Mouse (Mus musculus) kidney, adult 2 months (tissue): Measurements from ENCODE around the gene Pet100.

Experiments
- CTCF ChIP-seq: fragments of 200-500 bp; conservative IDR thresholded peaks from 2 replicates; pipeline ENCODE4 v1.5.1; 2011; ENCODE audit warnings: low read depth, mild to moderate bottlenecking, control low read depth, low read length, moderate library complexity, mixed read lengths; ENCODE audit not compliant: insufficient read depth, insufficient read length
- POLR2A ChIP-seq: fragments of 200-500 bp; IDR thresholded peaks from one replicate; pipeline ENCODE4 v1.6.1; 2011; ENCODE audit warnings: low read depth, low read length, control low read depth

GRCm38 (mm10) chr8:3670388-3670787, 49.0 kb downstream of the Pet100 start:
- no peak for TF ChIP-seq CTCF
- no peak for TF ChIP-seq POLR2A
